13 mouse cellular contexts compared by ENCODE assay signal in the genomic region with DNA sequence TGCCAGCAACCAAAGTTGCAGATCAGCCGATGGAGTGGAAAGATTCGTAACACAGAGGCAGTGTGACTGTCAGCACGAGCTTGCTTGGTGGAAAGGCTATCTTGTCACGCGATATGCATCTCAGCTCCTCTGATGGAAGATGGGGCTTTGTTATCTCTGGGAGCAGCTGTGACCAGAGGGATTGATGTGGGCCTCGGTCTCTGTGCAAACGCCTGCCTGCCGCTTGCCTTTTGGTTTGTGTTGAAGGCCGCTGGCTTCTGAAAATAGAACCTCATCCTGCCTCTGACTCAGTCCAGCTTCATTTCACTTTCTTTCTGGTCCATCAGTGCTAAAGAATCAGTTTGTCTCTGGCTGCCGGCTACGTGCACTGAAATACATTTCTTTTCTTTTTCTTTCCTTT. TPM values are rescaled to one million over a fixed set of nuclear protein-coding genes. Genes with fewer than 3 reads are reported as not detected.
DNase-seq lines count a peak whose midpoint lies in the region; ATAC-seq and TF ChIP-seq lines count a peak whose summit lies in the region.
"Had no signal": no experiment of that assay in that cellular context is flagged by ENCODE, and none has a peak within 500 bp of the region (broad histone marks: within the 10 kb centered on the region; RNA-seq: fewer than 3 reads in every experiment).

No protein-coding gene starts in this region.

- no peaks in the 10 kb centered on the region for H3K36me3 ChIP-seq in hindbrain, embryonic 13.5 days
- H3K36me3 ChIP-seq in hindbrain, postnatal 0 days (ENCODE audit: insufficient read depth, low read length): no peaks in the 10 kb centered on the region
- H3K36me3 ChIP-seq: limb, embryonic 10.5 days had no signal

- no peaks in the 10 kb centered on the region for H3K9me3 ChIP-seq in hindbrain, embryonic 13.5 days
- no peaks in the 10 kb centered on the region for H3K9me3 ChIP-seq in hindbrain, postnatal 0 days (ENCODE audit: low read length)
- H3K9me3 ChIP-seq: limb, embryonic 10.5 days had no signal

- peaks cover 8% of the 10 kb centered on the region; the same call in 1 of the 2 replicates for H3K4me1 ChIP-seq in hindbrain, embryonic 13.5 days (replicated peaks)
- no peaks in the 10 kb centered on the region for H3K4me1 ChIP-seq in hindbrain, postnatal 0 days (ENCODE audit: insufficient read depth, low read length)

- 0 out of 2 replicates have a peak overlapping the region, but pooled peaks have one; percentile 29 for H3K9ac ChIP-seq in hindbrain, embryonic 13.5 days
- H3K9ac ChIP-seq in hindbrain, postnatal 0 days (replicated peaks; ENCODE audit: low read length): no peak overlapping the region

- no peak for DNase-seq in hindbrain, postnatal 0 days (ENCODE audit: low spot score)
- peak; percentile 76 for DNase-seq in adrenal gland, adult 2 months
- DNase-seq in brain, adult 2 months (ENCODE audit: low read depth, low spot score): peak; percentile 62
- no peak for DNase-seq in urinary bladder, adult 18-20 months (ENCODE audit: low spot score in 2 of 2)
- DNase-seq in urinary bladder, postnatal 14 days (ENCODE audit: low spot score): no peak
- DNase-seq: cerebellum, postnatal 10 days; lung, postnatal 36 days had no signal

- no peak overlapping the region for H3K4me3 ChIP-seq in hindbrain, embryonic 13.5 days
- no peak overlapping the region for H3K4me3 ChIP-seq in hindbrain, postnatal 0 days (ENCODE audit: low read length)
- H3K4me3 ChIP-seq: limb, embryonic 10.5 days had no signal

- 47% methylated on average over 11 of the region's 11 CpGs for WGBS in hindbrain, embryonic 13.5 days
- WGBS in hindbrain, postnatal 0 days: 52% methylated on average over 11 of the region's 11 CpGs

- H3K27ac ChIP-seq in hindbrain, embryonic 13.5 days: peak overlapping the region; percentile 35; the same call in 1 of the 2 replicates
- H3K27ac ChIP-seq in hindbrain, postnatal 0 days: no peak overlapping the region
- H3K27ac ChIP-seq: limb, embryonic 10.5 days had no signal

- ATAC-seq in hindbrain, embryonic 13.5 days (ENCODE audit: low FRiP score): no peak
- ATAC-seq in hindbrain, postnatal 0 days: no peak
- ATAC-seq in megakaryocyte, adult 5-6 weeks (ENCODE audit: poor library complexity, severe bottlenecking): peak; percentile 77

- no peak overlapping the region for H3K4me2 ChIP-seq in hindbrain, embryonic 13.5 days
- no peak overlapping the region for H3K4me2 ChIP-seq in hindbrain, postnatal 0 days (ENCODE audit: low read depth, low read length)

- no peaks in the 10 kb centered on the region for H3K27me3 ChIP-seq in hindbrain, embryonic 13.5 days
- H3K27me3 ChIP-seq in hindbrain, postnatal 0 days (ENCODE audit: insufficient read depth, low read length): no peaks in the 10 kb centered on the region

- no peak for TF ChIP-seq CTCF in hindbrain, postnatal 0 days (IDR thresholded peaks at IDR 0.05; ENCODE audit: low read depth)

RNA-seq across cellular contexts. Expression of gene Samd13, which starts 13.6 kb away (rescaled TPM):
- polyA plus RNA-seq in hindbrain, embryonic 13.5 days (2015; fragmentation: Nextera tagmentation; extraction: Ambion mirVana): 0.23 and 0.44 TPM in 2 replicates
- 0.36 and 0.89 TPM in 2 replicates for total RNA-seq in hindbrain, postnatal 0 days (2014; rRNA removed)
- 0.45 and 0.46 TPM in 2 replicates for polyA plus RNA-seq in hindbrain, postnatal 0 days (2015; fragmentation: Nextera tagmentation; extraction: Ambion mirVana)
- under 1 TPM; 0.55 to 0.93 TPM for total RNA-seq in adrenal gland, adult 2 months (2021)
- polyA plus RNA-seq in adrenal gland, adult 2 months (2012; rRNA removed): not detected in 2 replicates
- total RNA-seq in megakaryocyte, adult 5-6 weeks (2015): 1.7 TPM in 2 replicates
- 1.1 and 2.1 TPM in 2 replicates for total RNA-seq in megakaryocyte, adult 5-6 weeks (2017)

RNA-seq across cellular contexts. Expression of gene 4930503B20Rik, which starts 47.9 kb away (rescaled TPM):
- polyA plus RNA-seq in hindbrain, embryonic 13.5 days (2015; fragmentation: Nextera tagmentation; extraction: Ambion mirVana): not detected in 2 replicates
- not detected in 2 replicates for total RNA-seq in hindbrain, postnatal 0 days (2014; rRNA removed)
- polyA plus RNA-seq in hindbrain, postnatal 0 days (2015; fragmentation: Nextera tagmentation; extraction: Ambion mirVana): not detected in 2 replicates
- total RNA-seq in adrenal gland, adult 2 months (2021): not detected
- not detected in 2 replicates for polyA plus RNA-seq in adrenal gland, adult 2 months (2012; rRNA removed)
- total RNA-seq in megakaryocyte, adult 5-6 weeks (2015): 0.34 TPM in 1 of 2 replicates, not detected in the other
- 0.51 TPM in 1 of 2 replicates, not detected in the other for total RNA-seq in megakaryocyte, adult 5-6 weeks (2017)
- total RNA-seq: ES-E14 had no signal
- polyA plus RNA-seq: large intestine, adult 2 months; limb, embryonic 10.5 days; neural tube, embryonic 11.5 days had no signal

Comparison
In these comparisons a context has a peak if more than half of its experiments do, and no peak if none do; other contexts are left out.
1. DNase-seq: peak in adrenal gland, adult 2 months (single experiment) and brain, adult 2 months (single experiment); none in hindbrain, postnatal 0 days (single experiment), urinary bladder, adult 18-20 months (0 of 2) and urinary bladder, postnatal 14 days (single experiment).